Mouse (Mus musculus) lung, postnatal 0 days (tissue): ENCODE data around the gene Vmn1r227.

Experiments
- CTCF ChIP-seq: IDR thresholded peaks from 2 replicates; pipeline ENCODE4 v1.5.1; 2016; ENCODE audit warnings: antibody characterized with exemption, mild to moderate bottlenecking
- EP300 ChIP-seq: IDR thresholded peaks from 2 replicates; pipeline ENCODE4 v1.6.1; 2016; ENCODE audit warnings: antibody characterized with exemption, mild to moderate bottlenecking, control low read depth

DNA sequence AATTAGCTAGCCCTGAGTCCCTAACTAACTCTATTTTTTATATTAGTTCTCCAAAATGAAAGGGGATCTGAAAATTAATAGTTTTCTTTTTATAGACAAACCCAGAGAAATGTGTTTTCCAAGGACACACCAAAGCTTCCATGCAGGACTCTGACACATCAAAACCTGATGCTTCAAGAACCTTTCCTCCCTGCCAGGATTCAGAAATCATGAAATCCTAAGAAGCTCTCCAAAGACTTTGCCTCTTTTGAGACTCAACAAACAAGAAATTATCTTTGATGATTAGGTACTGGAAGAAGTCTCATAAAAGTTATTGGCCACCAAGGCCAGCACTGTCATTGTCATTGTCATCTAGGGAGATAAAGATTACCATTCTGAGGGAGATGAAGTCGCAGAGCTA lies at the start of gene Vmn1r227:
- TF ChIP-seq EP300 (no peak), CTCF (no peak)
